Mouse (Mus musculus) stomach, postnatal 0 days (tissue): ENCODE results near the gene Jade3.

Source experiments
- CTCF ChIP-seq: IDR thresholded peaks from 2 replicates; pipeline ENCODE4 v1.5.1; 2016; ENCODE audit warnings: antibody characterized with exemption, low read depth, mild to moderate bottlenecking, moderate library complexity
- EP300 ChIP-seq: optimal IDR thresholded peaks from 2 replicates; pipeline ENCODE3; 2016; ENCODE audit warnings: antibody characterized with exemption

- TF ChIP-seq CTCF (no peak), EP300 (no peak)
Observed at GRCm38 (mm10) chrX:20382260-20382659, 43.2 kb upstream of the Jade3 start.
